Mouse (Mus musculus) left cerebral cortex, postnatal 14 days (tissue): ENCODE data around the gene R3hcc1l. TPM values are rescaled to one million over a fixed set of nuclear protein-coding genes. Genes with fewer than 3 reads are reported as not detected.

Experiments used
- DNase-seq, 2 experiments: peaks; one replicate each; pipeline ENCODE4 v3.0.0; 2021 to 2022; ENCODE audit warnings: low spot score in 2 of 2, mixed read lengths in 1 of 2
- intact Hi-C: fragments of 180-260 bp; cut with DNase I; formaldehyde crosslinking; loops from one replicate; pipeline ENCODE4 v1.15.1; 2025
- total RNA-seq, 2 experiments: library from RNA; stranded (reverse); gene quantifications; 2 replicates each; pipeline ENCODE4 v1.2.3; 2021

The R3hcc1l gene
- total RNA-seq, 2 experiments from 2014 or later: 14.1 to 15.1 TPM

DNA sequence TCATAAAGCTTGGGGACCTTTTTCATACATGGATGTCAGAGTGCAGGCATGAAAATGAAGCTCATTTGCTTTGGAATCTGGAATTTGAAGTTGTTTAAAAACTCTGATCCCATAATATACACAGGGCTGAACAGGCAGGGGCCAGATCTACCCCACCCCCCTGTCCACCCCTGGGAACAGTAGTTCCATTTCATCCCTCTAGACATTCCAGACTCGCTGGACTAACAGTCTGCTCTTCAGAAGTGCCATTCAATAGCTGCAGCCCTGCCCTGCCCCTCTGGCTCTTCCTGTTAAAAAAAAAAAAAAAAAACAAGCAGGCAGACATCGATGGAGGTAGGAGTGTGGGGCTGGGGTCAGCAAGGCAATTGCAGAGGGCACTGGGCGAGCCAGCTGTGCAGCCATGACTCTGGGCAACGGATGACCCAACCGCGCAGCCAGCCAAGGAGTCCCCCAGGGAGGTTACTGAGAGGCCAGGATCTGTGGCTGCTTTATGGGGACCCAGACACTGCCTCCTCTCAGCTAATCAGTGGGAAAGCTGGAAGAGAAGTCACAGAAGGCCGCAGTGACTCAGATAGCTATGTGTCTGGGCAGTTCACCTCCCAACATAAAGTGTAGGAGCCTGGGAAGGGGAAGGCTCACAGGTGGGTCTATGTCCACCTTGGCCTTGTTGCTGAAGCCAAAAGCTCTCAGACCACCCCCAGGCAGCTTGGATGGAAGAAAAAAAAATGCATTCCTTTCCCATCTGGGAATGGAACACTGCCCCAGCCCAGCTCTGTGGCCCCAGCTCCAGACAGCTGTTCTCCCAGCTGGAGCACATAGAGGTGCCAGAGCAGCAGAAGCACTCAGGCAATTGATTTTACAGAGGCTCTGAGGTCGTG is 120.3 kb downstream of the R3hcc1l start:
- intact Hi-C loops: no loop called here
- DNase-seq: no peak

DNA sequence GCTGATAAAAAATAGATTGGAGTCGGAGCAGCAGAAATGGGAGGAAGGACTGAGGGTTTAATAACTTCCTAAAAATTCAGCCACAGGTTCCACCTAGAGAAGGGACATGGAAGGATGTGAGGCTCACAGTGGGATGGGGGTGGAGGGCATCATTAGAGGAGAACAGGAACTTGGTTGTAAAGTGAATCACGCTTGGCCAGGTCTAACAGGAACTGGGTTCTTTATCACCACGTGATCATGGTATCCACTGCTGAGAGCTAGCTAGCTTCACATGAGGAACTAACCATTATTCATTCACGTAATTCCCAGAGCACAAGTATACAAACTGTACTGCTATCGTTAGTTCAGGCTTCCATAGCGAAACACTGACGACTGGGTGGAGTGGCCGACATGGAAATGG is 121.0 kb downstream of the R3hcc1l start:
- no peak for DNase-seq
- intact Hi-C loops: no loop called here

DNA sequence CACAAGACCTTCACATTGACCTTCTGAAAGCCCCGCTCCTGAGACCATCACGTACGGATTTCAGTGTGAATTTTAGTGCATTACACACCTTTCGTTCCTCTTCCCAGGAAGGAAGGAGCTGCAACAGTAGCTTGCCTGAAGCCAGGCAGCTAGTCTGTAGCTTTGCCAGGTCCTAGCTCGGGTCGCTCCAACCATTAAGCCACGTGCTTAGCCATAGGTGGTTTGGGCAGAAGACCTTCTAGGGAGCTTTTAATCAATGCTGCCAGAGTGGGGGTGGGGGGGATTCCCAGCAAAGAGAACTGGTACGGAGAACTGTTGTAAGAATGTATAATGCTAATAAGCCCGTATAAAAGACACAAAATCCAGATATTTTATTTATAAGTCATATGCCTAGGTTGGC is 121.7 kb downstream of the R3hcc1l start:
- intact Hi-C loops: no loop called here
- DNase-seq: no peak

Other genes starting within 250 kb of the R3hcc1l start
- gene Crtac1, start 87.0 kb upstream of the R3hcc1l start, total RNA-seq: 10 to 100 TPM; 77.3 to 88.9 TPM
- gene Loxl4, start 94.1 kb downstream of the R3hcc1l start, total RNA-seq: under 1 TPM in 1 of 2 experiments, not detected in 1; 0.30 TPM
- 1 to 10 TPM; 2.8 to 2.9 TPM for gene Pyroxd2, start 234.0 kb downstream of the R3hcc1l start, total RNA-seq